Mouse (Mus musculus) common myeloid progenitor, adult 5-6 weeks (primary cell): Measurements from ENCODE around the gene Mad1l1. TPM values are rescaled to one million over a fixed set of nuclear protein-coding genes. Genes with fewer than 3 reads are reported as not detected.
A peak's percentile ranks its signal among the peaks of the same experiment; 100 is the strongest.

Experiments
- ATAC-seq: replicated peaks from 2 replicates; pipeline ENCODE4 v1.8.0; 2016; ENCODE audit warnings: low read depth, mild to moderate bottlenecking, moderate TSS enrichment, inconsistent platforms; ENCODE audit not compliant: poor library complexity, severe bottlenecking
- total RNA-seq: library from RNA; stranded (forward); fragments of 200-1000, 187-1606 nt; gene quantifications from 2 replicates; pipeline ENCODE4 v1.2.3, GENCODE M21; 2017

Gene Mad1l1
- total RNA-seq, 1 experiment from 2014 or later = 54.5 TPM

DNA sequence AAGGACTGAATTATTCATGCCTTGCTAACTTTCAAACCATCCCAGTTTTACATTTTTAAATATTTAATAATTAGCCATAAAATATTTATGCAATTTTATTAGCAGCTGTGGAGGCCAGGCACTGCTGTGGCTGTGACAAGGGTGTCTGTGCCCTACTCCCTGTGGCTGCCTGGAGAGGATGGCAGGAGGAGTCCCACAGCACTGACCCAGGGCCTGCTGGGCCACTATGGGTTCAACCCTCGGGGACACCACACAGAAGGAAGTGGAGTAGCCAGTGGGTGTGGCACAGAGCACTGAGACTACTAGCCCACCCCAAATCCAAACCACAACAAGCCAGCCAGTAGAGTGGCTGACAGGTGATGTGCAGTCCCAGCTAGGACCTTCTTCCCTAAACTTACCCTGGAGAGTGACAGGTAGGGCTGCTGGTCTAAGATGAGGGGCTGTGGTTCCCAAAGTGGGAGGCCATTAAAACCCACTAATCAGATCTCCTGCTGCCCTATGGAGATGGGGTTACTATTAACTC is 248.1 kb downstream of the Mad1l1 start:
- 0 out of 2 replicates have a peak, but pooled peaks have one; percentile 32 for ATAC-seq

DNA sequence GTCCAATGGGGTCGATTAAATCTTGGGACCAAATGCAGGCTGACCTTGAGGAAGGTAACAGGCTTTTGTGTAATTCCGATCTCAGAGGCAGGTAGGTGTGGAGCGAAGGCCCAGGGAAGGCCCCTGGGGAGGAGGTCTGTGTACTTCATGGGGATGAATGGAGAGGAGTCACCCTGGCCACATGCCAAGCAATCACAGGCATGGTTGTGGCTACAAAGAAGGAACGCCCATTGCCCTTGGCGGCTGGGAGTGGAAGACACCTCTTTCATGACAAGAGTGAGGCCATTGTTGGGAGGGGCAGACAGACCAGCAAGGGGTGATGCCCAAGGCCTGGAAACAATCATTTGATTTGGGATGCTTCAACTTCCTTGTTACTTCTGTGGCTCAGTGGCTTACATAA is 252.8 kb downstream of the Mad1l1 start:
- no peak for ATAC-seq

- ATAC-seq = no peak
Observed at GRCm38 (mm10) chr5:140068051-140068450, 253.3 kb downstream of the Mad1l1 start.

- ATAC-seq = no peak
Observed at GRCm38 (mm10) chr5:140066769-140067168, 254.6 kb downstream of the Mad1l1 start.

DNA sequence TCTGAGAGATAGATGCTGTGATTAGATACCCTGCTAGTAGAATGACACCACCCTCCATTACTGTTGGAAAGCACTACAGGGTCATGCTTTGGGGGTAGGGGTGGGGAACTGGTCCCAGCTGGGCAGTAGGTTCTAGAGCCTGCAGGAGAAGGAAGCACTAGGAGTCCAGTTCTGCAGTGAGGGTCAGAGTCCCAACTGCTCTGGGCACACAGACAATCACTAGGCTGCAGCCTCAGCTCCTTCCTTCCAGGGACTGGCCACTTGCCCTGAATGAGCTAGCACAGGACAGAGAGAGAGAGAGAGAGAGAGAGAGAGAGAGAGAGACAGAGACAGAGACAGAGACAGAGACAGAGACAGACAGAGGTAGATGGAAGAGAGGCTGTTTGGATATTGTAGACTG is 255.1 kb downstream of the Mad1l1 start:
- ATAC-seq = no peak

GRCm38 (mm10) chr5:140065281-140065945 is 255.9 kb downstream of the Mad1l1 start:
- no peak for ATAC-seq

DNA sequence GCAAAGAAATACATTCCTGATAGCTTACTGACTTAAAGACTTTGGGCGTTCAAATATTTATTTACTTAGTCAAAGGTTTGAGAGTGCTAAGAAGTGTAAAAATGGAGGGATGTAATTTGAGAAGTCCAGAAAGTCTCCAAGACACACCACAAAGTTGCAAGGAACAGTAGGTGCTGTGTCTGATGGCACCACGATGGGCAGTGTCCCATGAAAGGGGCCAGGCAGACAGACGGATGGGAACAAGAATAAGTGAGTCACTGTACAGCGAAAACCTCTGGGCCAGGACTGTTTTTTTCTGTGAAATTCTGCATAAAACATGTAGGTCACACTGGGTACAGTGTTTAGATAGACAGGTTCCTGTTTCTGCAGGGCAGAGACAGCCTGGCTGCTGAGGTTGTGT is 256.8 kb downstream of the Mad1l1 start:
- no peak for ATAC-seq

DNA sequence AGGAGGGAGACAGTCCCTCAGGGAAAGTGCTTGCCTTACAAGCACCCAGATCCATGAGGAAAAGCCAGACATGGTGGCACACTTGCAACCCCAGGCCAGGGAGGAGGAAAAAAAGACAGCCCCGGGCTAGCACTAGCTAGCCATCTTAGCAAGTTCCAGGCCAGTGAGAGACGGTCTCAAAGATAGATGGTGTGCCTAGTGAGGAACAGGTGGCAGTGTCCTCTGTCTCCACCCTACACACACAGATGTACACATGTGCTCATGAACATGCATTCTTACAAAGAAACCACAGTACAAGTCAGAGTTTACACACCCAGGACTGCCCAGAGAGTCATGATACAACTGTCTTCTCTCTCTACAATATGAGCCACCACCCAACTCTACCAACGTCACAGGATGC is 258.5 kb downstream of the Mad1l1 start:
- ATAC-seq = no peak

GRCm38 (mm10) chr5:140062316-140062715 is 259.0 kb downstream of the Mad1l1 start:
- ATAC-seq = no peak

- no peak for ATAC-seq
Observed at GRCm38 (mm10) chr5:140061296-140061879, 260.0 kb downstream of the Mad1l1 start.

DNA sequence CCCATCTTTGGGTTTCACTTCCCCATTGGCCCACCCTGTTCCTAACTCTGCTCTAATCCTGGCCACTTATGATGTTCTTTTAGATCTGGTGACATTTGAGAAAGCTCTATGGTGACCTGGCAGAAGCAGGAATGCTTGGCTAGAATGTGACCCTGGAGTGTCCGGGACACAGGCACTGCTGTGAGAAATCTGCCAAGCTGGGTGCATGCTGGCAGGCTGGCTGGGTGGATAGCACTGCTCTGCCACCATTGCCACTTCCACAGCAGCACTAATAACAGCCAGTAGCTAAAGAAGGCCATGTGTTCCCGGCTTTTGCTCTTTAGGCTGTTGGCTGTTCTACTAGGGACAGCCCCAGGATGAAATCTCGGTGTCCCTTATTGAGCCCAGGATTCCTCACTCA is 265.1 kb downstream of the Mad1l1 start:
- no peak for ATAC-seq

DNA sequence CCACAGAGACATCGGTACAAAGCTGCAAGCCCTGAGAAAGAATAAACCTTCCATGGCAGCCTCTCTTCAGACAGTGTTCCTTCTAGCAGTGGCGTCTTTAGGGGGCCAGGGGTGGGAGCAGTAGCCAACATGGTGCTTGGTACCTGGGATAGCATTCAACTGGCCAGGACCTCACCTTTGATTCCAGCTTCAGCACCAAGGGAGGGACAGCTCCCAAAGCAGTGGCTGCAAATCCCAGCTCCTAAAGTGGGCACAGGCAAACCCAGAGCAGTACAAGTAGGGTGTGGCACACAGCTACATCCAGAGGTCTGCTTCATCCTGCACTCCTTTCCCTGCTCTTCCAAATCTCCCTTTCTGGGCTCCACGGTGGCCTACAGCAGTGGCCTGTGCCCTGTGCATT is 265.9 kb downstream of the Mad1l1 start:
- no peak for ATAC-seq

DNA sequence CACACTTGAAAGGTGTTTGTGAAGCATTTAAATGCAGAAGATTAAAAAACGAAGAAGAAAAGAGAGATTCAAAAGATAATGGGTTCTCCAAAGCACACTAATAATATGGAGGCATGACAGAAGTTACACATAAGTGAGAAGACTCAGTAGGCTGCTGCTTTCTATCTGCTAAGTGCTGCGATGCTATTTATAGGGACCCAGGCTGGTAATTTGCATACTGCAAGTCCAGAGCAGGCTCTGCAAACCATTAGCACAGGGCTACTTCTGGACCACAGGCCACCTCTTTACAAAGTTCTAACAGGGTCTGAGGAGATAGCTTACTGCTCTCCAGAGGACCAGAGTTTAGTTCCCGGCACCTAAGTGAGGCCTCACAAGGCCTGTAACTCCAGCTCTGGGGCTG is 267.7 kb downstream of the Mad1l1 start:
- no peak for ATAC-seq

- ATAC-seq = no peak
Observed at GRCm38 (mm10) chr5:140052405-140052804, 268.9 kb downstream of the Mad1l1 start.

DNA sequence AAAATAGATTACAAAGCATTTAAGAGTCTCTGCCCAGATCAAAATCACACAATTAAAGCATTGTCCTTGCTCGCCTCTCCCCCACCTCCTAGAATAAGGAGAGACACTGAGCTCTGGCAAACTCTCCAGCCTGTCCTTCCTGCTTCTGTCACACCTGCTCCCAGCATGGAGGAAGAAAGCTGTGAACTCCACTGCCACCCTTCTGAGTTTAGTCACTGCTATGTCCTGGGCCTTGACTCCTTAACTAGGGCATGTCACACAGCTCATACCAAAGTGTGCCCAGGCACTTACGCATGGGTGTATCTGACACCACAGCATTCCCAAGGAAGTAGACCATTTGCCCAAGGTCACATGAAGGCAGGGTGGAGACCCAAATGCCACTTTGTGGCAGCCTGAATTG is 275.9 kb downstream of the Mad1l1 start:
- ATAC-seq = no peak

GRCm38 (mm10) chr5:140043002-140043401 is 278.4 kb downstream of the Mad1l1 start:
- ATAC-seq = no peak

GRCm38 (mm10) chr5:140042002-140042611 is 279.2 kb downstream of the Mad1l1 start:
- ATAC-seq = no peak

DNA sequence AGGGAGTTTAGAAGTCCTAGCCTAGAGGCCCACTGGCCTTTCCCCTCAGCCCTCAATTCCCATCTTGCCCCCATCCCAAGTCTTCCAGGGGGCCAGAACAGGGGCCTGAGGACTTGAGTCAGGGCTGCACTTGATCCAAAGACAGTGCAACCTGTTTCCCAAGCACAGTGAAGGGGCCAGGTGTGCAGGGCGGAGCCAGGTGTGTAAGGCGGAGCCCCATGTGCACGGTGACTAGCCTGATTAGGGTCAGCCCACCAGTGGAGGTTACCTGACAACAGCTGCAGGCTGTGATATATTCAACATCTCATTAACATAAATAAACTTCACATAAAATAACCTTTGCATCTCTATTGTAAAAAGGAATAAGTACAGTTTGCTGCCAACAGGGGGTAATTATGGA is 280.3 kb downstream of the Mad1l1 start:
- ATAC-seq = no peak

DNA sequence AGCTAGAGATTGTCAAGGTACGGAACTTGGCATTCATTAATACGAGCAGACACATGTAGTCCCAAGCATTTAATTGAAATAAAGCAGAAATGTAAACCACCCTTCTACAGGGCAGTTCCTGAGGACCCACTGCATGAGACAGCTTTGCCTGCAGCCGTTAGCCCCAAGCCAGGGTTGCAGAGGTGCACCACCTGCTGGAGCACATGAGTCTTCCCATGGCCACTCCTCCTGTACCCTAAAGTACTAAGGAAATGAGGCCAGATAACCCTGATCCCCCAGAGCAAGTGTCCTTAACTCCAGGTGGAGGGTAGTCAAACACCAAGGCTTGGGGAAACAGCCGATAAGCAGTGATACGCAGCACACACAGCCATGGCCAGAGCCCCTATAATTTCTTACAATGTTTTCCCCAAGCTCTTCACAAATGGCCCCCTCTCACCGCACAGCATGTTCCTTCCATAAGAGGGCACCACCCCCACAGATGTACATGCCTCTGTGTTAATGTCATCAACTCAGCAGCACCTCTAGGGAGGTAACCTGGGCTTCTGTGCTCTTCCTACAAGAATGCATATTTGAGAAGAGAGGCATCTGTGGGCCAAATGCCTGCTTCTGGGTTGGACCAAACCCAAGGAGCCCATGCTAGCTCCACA is 283.6 kb downstream of the Mad1l1 start:
- ATAC-seq = no peak

DNA sequence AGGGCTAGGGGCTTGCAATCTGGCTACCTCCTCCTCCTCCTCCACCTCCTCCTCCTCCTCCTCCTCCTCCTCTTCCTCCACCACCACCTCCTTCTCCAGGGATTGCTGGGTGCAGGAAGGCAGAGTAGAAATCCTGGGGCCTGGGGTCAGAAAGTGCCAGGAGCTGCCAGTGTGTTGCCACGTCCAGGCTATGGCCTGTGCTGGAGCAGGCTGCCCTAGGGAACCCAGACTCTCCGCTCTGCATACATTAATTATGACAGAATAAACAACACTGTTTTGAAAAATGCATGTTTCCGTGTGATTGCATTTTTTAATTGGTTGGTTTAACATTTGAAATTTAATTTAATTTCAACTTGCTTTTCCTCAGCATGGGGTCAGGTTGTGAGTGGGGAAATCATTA is 285.7 kb downstream of the Mad1l1 start:
- ATAC-seq = no peak

GRCm38 (mm10) chr5:140035025-140035330 is 286.4 kb downstream of the Mad1l1 start:
- peak; percentile 67 for ATAC-seq
